Mouse (Mus musculus): ENCODE results near the gene Dip2c.

Dip2c gene

DNA sequence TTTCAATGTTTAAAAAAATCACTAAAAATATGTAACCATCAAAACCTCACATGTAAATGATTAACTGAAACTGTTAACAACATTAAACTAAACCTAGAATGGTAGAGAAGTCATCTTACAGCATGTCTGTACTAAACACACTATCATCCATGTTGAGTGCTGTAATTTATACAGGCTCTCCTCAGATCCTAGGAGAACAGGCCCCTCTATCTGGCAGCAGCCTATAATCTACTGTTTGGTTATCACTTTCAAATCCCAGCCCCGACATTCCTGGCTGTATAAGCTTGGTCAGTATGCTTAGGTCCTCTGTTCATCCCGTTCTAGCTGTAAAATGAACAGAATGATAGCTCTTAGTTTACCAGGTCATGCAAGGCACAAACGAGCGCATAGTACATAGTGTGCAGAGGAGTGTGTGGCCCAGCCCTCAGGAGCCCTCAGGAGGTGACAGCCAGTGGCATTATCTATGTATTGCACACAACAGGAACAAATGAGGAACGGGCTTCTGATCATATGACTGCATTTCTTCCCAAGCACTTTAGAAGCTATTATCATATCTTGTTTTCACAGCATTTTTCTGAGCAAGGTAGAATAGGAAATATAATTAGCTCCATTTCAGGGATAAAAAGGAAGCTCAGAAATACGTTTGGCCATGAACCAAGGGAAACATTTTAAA is 437.3 kb downstream of the Dip2c start:
- DNase-seq (ENCODE audit: low read depth in 2 of 2, low spot score in 2 of 2), result no peak

DNA sequence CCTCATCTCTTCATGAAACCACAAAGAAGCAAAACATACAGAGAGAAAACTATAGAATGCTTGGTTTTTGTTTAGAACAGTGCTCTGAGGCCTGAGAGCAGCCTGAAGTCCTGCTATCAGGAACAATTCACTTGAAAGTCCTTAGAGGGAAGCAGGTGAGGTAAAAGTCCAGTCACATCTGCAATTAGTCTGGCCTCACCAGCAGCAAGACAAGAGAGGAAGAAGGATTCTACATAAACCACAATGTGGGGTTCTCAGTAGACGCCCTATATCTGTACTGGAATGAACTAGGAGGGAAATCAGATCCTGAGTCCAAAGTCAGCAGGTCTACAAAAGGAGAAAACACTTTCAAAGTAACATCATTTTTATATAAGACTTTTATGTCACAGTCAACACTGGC is 438.9 kb downstream of the Dip2c start:
- no peak for DNase-seq (ENCODE audit: low read depth in 2 of 2, low spot score in 2 of 2)
